Mouse (Mus musculus) kidney, embryonic 15.5 days (tissue): ENCODE data around the gene Ott. TPM values are rescaled to one million over a fixed set of nuclear protein-coding genes. Genes with fewer than 3 reads are reported as not detected.
"Not testable (repeated sequence)": the region's sequence is repeated elsewhere in the genome, so short reads cannot be mapped to it uniquely, and the experiment has no call there.

Source experiments
- ATAC-seq: fragments of 200-750 bp; cut with Nextera tagmentation; replicated peaks from 2 replicates; pipeline ENCODE4 v1.8.0; 2017; ENCODE audit warnings: moderate TSS enrichment; ENCODE audit not compliant: low FRiP score
- H3K27ac ChIP-seq: fragments of 300-500 bp; sonication (generic); 2 replicates; pipeline ENCODE4 v1.5.1; 2015; ENCODE audit warnings: mild to moderate bottlenecking, inconsistent platforms
- H3K27me3 ChIP-seq: fragments of 300-500 bp; sonication (generic); 2 replicates; pipeline ENCODE4 v1.6.1; 2015; ENCODE audit warnings: inconsistent platforms
- H3K36me3 ChIP-seq: fragments of 300-500 bp; sonication (generic); 2 replicates; pipeline ENCODE4 v1.6.1; 2015; ENCODE audit warnings: inconsistent platforms
- H3K4me1 ChIP-seq: fragments of 300-500 bp; sonication (generic); 2 replicates; pipeline ENCODE4 v1.6.1; 2015; ENCODE audit warnings: inconsistent platforms
- H3K4me2 ChIP-seq: fragments of 300-500 bp; sonication (generic); 2 replicates; pipeline ENCODE4 v1.6.1; 2015; ENCODE audit warnings: moderate library complexity, mild to moderate bottlenecking, inconsistent platforms
- H3K4me3 ChIP-seq: fragments of 300-500 bp; sonication (generic); replicated peaks from 2 replicates; pipeline ENCODE4 v1.5.1; 2015; ENCODE audit warnings: mild to moderate bottlenecking, inconsistent platforms
- H3K9ac ChIP-seq: fragments of 300-500 bp; sonication (generic); 2 replicates; pipeline ENCODE4 v1.6.1; 2015; ENCODE audit warnings: mild to moderate bottlenecking, inconsistent platforms
- H3K9me3 ChIP-seq: fragments of 300-500 bp; sonication (generic); replicated peaks from 2 replicates; pipeline ENCODE4 v1.6.1; 2016; ENCODE audit warnings: inconsistent platforms
- WGBS: fragments of 180-500 bp; shearing (Covaris S2); methylation state at CpG from one replicate; pipeline ENCODE4 v1.1.7; 2015; ENCODE audit warnings: mixed read lengths; 5-methylcytosine and 5-hydroxymethylcytosine counted together
- polyA plus RNA-seq: library from polyadenylated mRNA; unstranded; fragments of >200 nt; fragmentation: Nextera tagmentation; extraction: Ambion mirVana; gene quantifications from 2 replicates; pipeline ENCODE4 v1.2.1, GENCODE M21; 2015

Ott gene
- not detected in 2 replicates for polyA plus RNA-seq

DNA sequence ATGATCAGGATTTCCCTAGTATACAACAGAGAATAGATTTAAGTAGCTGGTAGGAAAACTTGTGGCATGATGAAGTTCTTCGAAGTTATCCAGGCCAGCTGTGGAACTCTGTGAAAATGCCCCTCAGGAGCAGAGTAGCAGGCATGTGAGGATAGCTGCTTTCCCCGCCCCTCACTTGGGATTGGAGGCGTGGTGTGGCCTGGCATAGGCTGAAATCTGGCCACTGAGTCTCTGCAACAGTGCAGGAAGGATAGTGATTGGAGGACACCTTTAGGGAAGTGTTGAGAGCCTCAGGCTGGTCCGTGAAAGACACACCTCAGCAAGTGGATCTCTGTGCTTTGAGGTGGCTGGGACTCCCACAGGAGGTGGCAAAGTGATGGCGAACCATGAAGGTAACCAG, at the start of gene Ott:
Ott (plus strand) TSS at position 301 of the 400 bp plus-strand sequence.
- not testable (repeated sequence) for ATAC-seq, H3K27me3 ChIP-seq, H3K9ac ChIP-seq, H3K4me3 ChIP-seq, H3K36me3 ChIP-seq, H3K9me3 ChIP-seq, H3K27ac ChIP-seq, H3K4me2 ChIP-seq, H3K4me1 ChIP-seq
- WGBS = no CpG with 5 or more reads among the region's 5 CpGs

Other genes with a start within 250 kb of the Ott start
- gene Luzp4, start 216.6 kb upstream of the Ott start, polyA plus RNA-seq = not detected in 2 replicates
- not detected in 2 replicates for gene Gm15093, start 198.1 kb downstream of the Ott start, polyA plus RNA-seq